Mouse (Mus musculus): ENCODE measurements around the gene Sbf2. TPM values are rescaled to one million over a fixed set of nuclear protein-coding genes. Genes with fewer than 3 reads are reported as not detected.
A peak's percentile ranks its signal among the peaks of the same experiment; 100 is the strongest.

Sbf2 gene
- total and polyA plus RNA-seq, 3 experiments: 1.3 to 4.4 TPM; not detected in 1

GRCm38 (mm10) chr7:110655966-110656365, 41.2 kb upstream of the Sbf2 start:
- no peak for TF ChIP-seq ZMIZ1 (IDR thresholded peaks at IDR 0.05; ENCODE audit: low read depth, low read length)
- no peak for TF ChIP-seq ZC3H11A (IDR thresholded peaks at IDR 0.05; ENCODE audit: low read depth, low read length)
- TF ChIP-seq BHLHE40 (IDR thresholded peaks at IDR 0.05; ENCODE audit: borderline replicate concordance, low read depth, low read length): no peak
- no peak for TF ChIP-seq POLR2AphosphoS2 (IDR thresholded peaks at IDR 0.05; ENCODE audit: low read length)
- TF ChIP-seq TBP (IDR thresholded peaks at IDR 0.05; ENCODE audit: low read depth, low read length): peak; percentile 77
- no peak for TF ChIP-seq GATA1 (IDR thresholded peaks at IDR 0.05; ENCODE audit: low read depth, low read length)
- Histone ChIP-seq H3K27me3 (ENCODE audit: control insufficient read depth in 1 of 2, insufficient read depth in 2 of 2, low read length in 2 of 2) (peaks cover 5 to 10% of the 10 kb centered on the region in 2 experiments), H3K27ac (ENCODE audit: control insufficient read depth, low read depth, low read length) (no peak overlapping the region), H3K36me3 (ENCODE audit: control insufficient read depth in 1 of 2, insufficient read depth in 2 of 2, low read length in 2 of 2) (no peaks in the 10 kb centered on the region), H3K4me1 (ENCODE audit: control insufficient read depth in 1 of 2, insufficient read depth in 2 of 2, low read length in 2 of 2) (no peaks in the 10 kb centered on the region), H3K9ac (ENCODE audit: control insufficient read depth, low read depth, low read length, poor library complexity, severe bottlenecking) (no peak overlapping the region), H3K9me3 (replicated peaks; ENCODE audit: insufficient read depth, low read length) (no peaks in the 10 kb centered on the region), H3K4me3 (ENCODE audit: control insufficient read depth in 1 of 2, insufficient read depth in 1 of 2, low read depth in 2 of 2, low read length in 2 of 2) (no peak overlapping the region), H3K79me2 (ENCODE audit: control insufficient read depth, insufficient read depth, low read length, poor library complexity) (no peaks in the 10 kb centered on the region)
- peak; percentile 9 for DNase-seq (ENCODE audit: low read depth, low spot score)

- Histone ChIP-seq H3K27ac (ENCODE audit: control insufficient read depth, low read depth, low read length) (no peak overlapping the region), H3K27me3 (ENCODE audit: control insufficient read depth in 1 of 2, insufficient read depth in 2 of 2, low read length in 2 of 2) (peaks cover 5 to 10% of the 10 kb centered on the region in 2 experiments), H3K4me1 (ENCODE audit: control insufficient read depth in 1 of 2, insufficient read depth in 2 of 2, low read length in 2 of 2) (no peaks in the 10 kb centered on the region), H3K9me3 (replicated peaks; ENCODE audit: insufficient read depth, low read length) (no peaks in the 10 kb centered on the region), H3K79me2 (ENCODE audit: control insufficient read depth, insufficient read depth, low read length, poor library complexity) (no peaks in the 10 kb centered on the region), H3K36me3 (ENCODE audit: control insufficient read depth in 1 of 2, insufficient read depth in 2 of 2, low read length in 2 of 2) (no peaks in the 10 kb centered on the region), H3K9ac (ENCODE audit: control insufficient read depth, low read depth, low read length, poor library complexity, severe bottlenecking) (no peak overlapping the region), H3K4me3 (ENCODE audit: control insufficient read depth in 1 of 2, insufficient read depth in 1 of 2, low read depth in 2 of 2, low read length in 2 of 2) (no peak overlapping the region)
- no peak for DNase-seq (ENCODE audit: low read depth, low spot score)
- TF ChIP-seq JUND (IDR thresholded peaks at IDR 0.05; ENCODE audit: low read depth, low read length) (no peak), POLR2A (IDR thresholded peaks at IDR 0.05; ENCODE audit: control insufficient read depth in 1 of 2, insufficient read depth in 1 of 2, low read depth in 1 of 2, low read length in 2 of 2, poor library complexity in 1 of 2) (no peak), MYC (IDR thresholded peaks at IDR 0.05; ENCODE audit: low read depth, low read length) (no peak), NRF1 (IDR thresholded peaks at IDR 0.05; ENCODE audit: insufficient read depth, low read depth, low read length, poor library complexity, severe bottlenecking) (no peak), BHLHE40 (IDR thresholded peaks at IDR 0.05; ENCODE audit: borderline replicate concordance, low read depth, low read length) (no peak), ZNF384 (IDR thresholded peaks at IDR 0.05; ENCODE audit: low read depth, low read length) (no peak), MXI1 (IDR thresholded peaks at IDR 0.05; ENCODE audit: low read depth, low read length) (no peak), KAT2A (conservative IDR thresholded peaks at IDR 0.05; ENCODE audit: low read depth, low read length) (no peak), MAFK (IDR thresholded peaks at IDR 0.05; ENCODE audit: borderline replicate concordance, low read depth, low read length) (no peak), EP300 (IDR thresholded peaks at IDR 0.05; ENCODE audit: low read depth in 1 of 2, low read length in 2 of 2) (no peak), ZMIZ1 (IDR thresholded peaks at IDR 0.05; ENCODE audit: low read depth, low read length) (no peak), E2F4 (IDR thresholded peaks at IDR 0.05; ENCODE audit: borderline replicate concordance, low read depth, low read length) (no peak), SMC3 (IDR thresholded peaks at IDR 0.05; ENCODE audit: low read depth, low read length) (no peak), RCOR1 (IDR thresholded peaks at IDR 0.05; ENCODE audit: low read depth, low read length) (no peak), POLR2AphosphoS5 (IDR thresholded peaks at IDR 0.05; ENCODE audit: borderline replicate concordance, low read depth, low read length) (no peak), POLR2AphosphoS2 (IDR thresholded peaks at IDR 0.05; ENCODE audit: low read length) (no peak), CHD1 (IDR thresholded peaks at IDR 0.05; ENCODE audit: low read depth, low read length) (no peak), ZC3H11A (IDR thresholded peaks at IDR 0.05; ENCODE audit: low read depth, low read length) (no peak), CTCF (IDR thresholded peaks at IDR 0.05 in 2 of 3, conservative IDR thresholded peaks at IDR 0.05 in 1 of 3; ENCODE audit: control insufficient read depth in 1 of 3, insufficient read depth in 1 of 3, low read depth in 2 of 3, low read length in 3 of 3, poor library complexity in 1 of 3, severe bottlenecking in 1 of 3) (no peak), ZKSCAN1 (IDR thresholded peaks at IDR 0.05; ENCODE audit: low read depth, low read length) (no peak)
These were observed 40.5 kb upstream of the Sbf2 start for GRCm38 (mm10) chr7:110655230-110655629.
